ENCODE assay signal across 18 mouse cellular contexts in the genomic region with DNA sequence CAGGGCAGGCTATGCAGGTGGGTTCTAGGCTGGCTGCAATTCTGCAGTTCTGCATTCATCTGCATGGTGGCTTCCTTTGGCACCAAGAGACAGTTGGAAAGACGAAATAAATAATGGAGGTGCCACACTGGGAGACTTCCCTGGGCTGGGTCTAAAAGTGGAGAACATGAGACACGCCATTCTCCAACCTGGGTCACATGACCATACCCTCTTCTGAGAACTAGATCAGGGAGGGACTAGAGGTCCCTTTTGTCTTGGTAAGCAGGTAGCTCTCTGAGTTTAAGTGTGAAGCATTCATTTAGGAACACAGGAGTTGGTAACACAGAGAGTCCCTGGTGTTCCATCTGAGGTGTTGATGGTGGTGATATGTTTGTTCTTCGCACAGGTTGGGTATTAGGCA. TPM values are rescaled to one million over a fixed set of nuclear protein-coding genes. Genes with fewer than 3 reads are reported as not detected.
"Had no signal": no experiment of that assay in that cellular context is flagged by ENCODE, and none has a peak within 500 bp of the region (broad histone marks: within the 10 kb centered on the region; RNA-seq: fewer than 3 reads in every experiment).

No protein-coding gene starts in this region.

- H3K9ac ChIP-seq: liver, embryonic 14.5 days; lung, embryonic 14.5 days; midbrain, embryonic 12.5 days; neural tube, embryonic 12.5 days had no signal

- ATAC-seq: midbrain, embryonic 16.5 days had no signal

- H3K36me3 ChIP-seq: midbrain, embryonic 10.5 days; midbrain, embryonic 12.5 days; neural tube, embryonic 12.5 days had no signal

- H3K27me3 ChIP-seq: midbrain, embryonic 12.5 days; neural tube, embryonic 12.5 days had no signal

- H3K4me2 ChIP-seq: lung, embryonic 14.5 days; midbrain, embryonic 12.5 days; neural tube, embryonic 12.5 days had no signal

- H3K4me1 ChIP-seq: midbrain, embryonic 10.5 days; midbrain, embryonic 12.5 days; neural tube, embryonic 12.5 days had no signal

- H3K9me3 ChIP-seq: midbrain, embryonic 10.5 days; midbrain, embryonic 12.5 days; neural tube, embryonic 12.5 days had no signal

- DNase-seq: lung, adult 18-20 months; lung, embryonic 14.5 days; lung, postnatal 10 days; lung, postnatal 4 days; midbrain, embryonic 14.5 days; right cerebral cortex, postnatal 14 days; thymus, postnatal 14 days; thymus, postnatal 36 days had no signal

- H3K4me3 ChIP-seq: midbrain, embryonic 10.5 days; midbrain, embryonic 12.5 days; neural tube, embryonic 12.5 days had no signal

- H3K27ac ChIP-seq: liver, embryonic 14.5 days; midbrain, embryonic 10.5 days; midbrain, embryonic 12.5 days; neural tube, embryonic 12.5 days had no signal

RNA-seq across cellular contexts. Expression of gene Ctrb1, which starts 9.4 kb away (rescaled TPM):
- total RNA-seq: megakaryocyte, adult 5-6 weeks; megakaryocyte-erythroid progenitor cell, adult 5-6 weeks; neutrophil, adult 5-6 weeks had no signal
- polyA plus RNA-seq: lung, embryonic 14.5 days; lung, embryonic 16.5 days; midbrain, embryonic 10.5 days; midbrain, embryonic 12.5 days; midbrain, embryonic 14.5 days; midbrain, embryonic 16.5 days; neural tube, embryonic 12.5 days; neural tube, embryonic 14.5 days had no signal

RNA-seq across cellular contexts. Expression of gene Bcar1, which starts 43.4 kb away (rescaled TPM):
- total RNA-seq: megakaryocyte, adult 5-6 weeks; megakaryocyte-erythroid progenitor cell, adult 5-6 weeks had no signal
